Mouse (Mus musculus) neural tube, embryonic 15.5 days (tissue): ENCODE measurements around the gene Disp2. TPM values are rescaled to one million over a fixed set of nuclear protein-coding genes. Genes with fewer than 3 reads are reported as not detected.

Source experiments
- ATAC-seq: fragments of 200-750 bp; cut with Nextera tagmentation; 2 replicates; pipeline ENCODE4 v1.8.0; 2017; ENCODE audit warnings: mild to moderate bottlenecking, moderate TSS enrichment, moderate library complexity; ENCODE audit not compliant: low FRiP score
- H3K27ac ChIP-seq: fragments of 300-500 bp; sonication (generic); replicated peaks from 2 replicates; pipeline ENCODE4 v1.5.1; 2015; ENCODE audit warnings: mild to moderate bottlenecking, inconsistent platforms
- H3K27me3 ChIP-seq: fragments of 300-500 bp; sonication (generic); replicated peaks from 2 replicates; pipeline ENCODE4 v1.6.1; 2015; ENCODE audit warnings: inconsistent platforms
- H3K36me3 ChIP-seq: fragments of 300-500 bp; sonication (generic); 2 replicates; pipeline ENCODE4 v1.6.1; 2015; ENCODE audit warnings: inconsistent platforms
- H3K4me1 ChIP-seq: fragments of 300-500 bp; sonication (generic); 2 replicates; pipeline ENCODE4 v1.6.1; 2015; ENCODE audit warnings: inconsistent platforms
- H3K4me2 ChIP-seq: fragments of 300-500 bp; sonication (generic); 2 replicates; pipeline ENCODE4 v1.6.1; 2015; ENCODE audit warnings: inconsistent platforms, mild to moderate bottlenecking, moderate library complexity
- H3K4me3 ChIP-seq: fragments of 300-500 bp; sonication (generic); replicated peaks from 2 replicates; pipeline ENCODE4 v1.5.1; 2015; ENCODE audit warnings: mild to moderate bottlenecking, inconsistent platforms
- H3K9ac ChIP-seq: fragments of 300-500 bp; sonication (generic); replicated peaks from 2 replicates; pipeline ENCODE4 v1.6.1; 2015; ENCODE audit warnings: mild to moderate bottlenecking, inconsistent platforms
- H3K9me3 ChIP-seq: fragments of 300-500 bp; sonication (generic); replicated peaks from 2 replicates; pipeline ENCODE4 v1.6.1; 2016; ENCODE audit warnings: inconsistent platforms
- WGBS: fragments of 180-500 bp; shearing (Covaris S2); methylation state at CpG from one replicate; pipeline ENCODE4 v1.1.7; 2015; ENCODE audit warnings: mixed read lengths; 5-methylcytosine and 5-hydroxymethylcytosine counted together
- polyA plus RNA-seq: library from polyadenylated mRNA; unstranded; fragments of >200 nt; fragmentation: Nextera tagmentation; extraction: Ambion mirVana; gene quantifications from 2 replicates; pipeline ENCODE4 v1.2.1, GENCODE M21; 2015

The Disp2 gene
- polyA plus RNA-seq, 1 experiment from 2014 or later, result 75.6 TPM

GRCm38 (mm10) chr2:118775396-118775795 is 4.1 kb upstream of the Disp2 start:
- H3K9me3 ChIP-seq, result no peaks in the 10 kb centered on the region
- 75% methylated on average over 1 of the region's 1 CpGs for WGBS
- no peak overlapping the region for H3K4me2 ChIP-seq
- H3K36me3 ChIP-seq, result no peaks in the 10 kb centered on the region
- H3K4me3 ChIP-seq, result no peak overlapping the region
- peaks cover 20% of the 10 kb centered on the region for H3K4me1 ChIP-seq
- ATAC-seq, result no peak
- H3K9ac ChIP-seq, result no peak overlapping the region
- no peak overlapping the region for H3K27ac ChIP-seq
- H3K27me3 ChIP-seq, result no peaks in the 10 kb centered on the region

DNA sequence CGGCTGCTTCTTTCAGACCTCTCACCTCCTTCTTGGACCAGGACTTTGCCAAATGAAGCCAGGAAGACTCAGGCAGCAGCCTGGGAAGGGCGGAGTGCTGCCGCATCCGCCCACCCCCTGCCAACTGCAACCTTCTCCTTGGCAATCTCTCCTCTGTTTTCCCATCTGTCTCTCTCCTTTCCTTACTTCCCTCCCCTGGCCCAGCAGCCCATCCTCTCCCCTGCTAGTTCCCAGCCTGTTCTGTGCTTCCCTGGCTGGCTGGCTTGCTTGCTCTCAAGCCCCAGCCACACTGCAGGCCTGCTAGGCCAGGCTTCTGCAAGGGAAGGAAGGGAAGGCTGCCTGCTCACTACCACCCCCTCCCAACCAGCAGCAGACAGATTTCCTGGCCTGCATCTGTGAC is 3.7 kb upstream of the Disp2 start:
- no peak overlapping the region; the same call in 1 of the 2 replicates for H3K9ac ChIP-seq
- no peak for ATAC-seq
- no peak overlapping the region for H3K4me2 ChIP-seq
- H3K4me3 ChIP-seq, result no peak overlapping the region
- H3K9me3 ChIP-seq, result no peaks in the 10 kb centered on the region
- 55% methylated on average over 4 of the region's 4 CpGs for WGBS
- no peak overlapping the region for H3K27ac ChIP-seq
- peaks cover 24% of the 10 kb centered on the region for H3K4me1 ChIP-seq
- no peaks in the 10 kb centered on the region for H3K27me3 ChIP-seq
- no peaks in the 10 kb centered on the region for H3K36me3 ChIP-seq

- H3K4me2 ChIP-seq, result no peak overlapping the region
- H3K9me3 ChIP-seq, result no peaks in the 10 kb centered on the region
- H3K27me3 ChIP-seq, result no peaks in the 10 kb centered on the region
- no peak overlapping the region; the same call in 1 of the 2 replicates for H3K9ac ChIP-seq
- no peak overlapping the region for H3K4me3 ChIP-seq
- 79% methylated on average over 2 of the region's 2 CpGs for WGBS
- peaks cover 28% of the 10 kb centered on the region for H3K4me1 ChIP-seq
- H3K36me3 ChIP-seq, result no peaks in the 10 kb centered on the region
- ATAC-seq, result no peak
- H3K27ac ChIP-seq, result no peak overlapping the region
Measured at GRCm38 (mm10) chr2:118776295-118776694, 3.2 kb upstream of the Disp2 start.

DNA sequence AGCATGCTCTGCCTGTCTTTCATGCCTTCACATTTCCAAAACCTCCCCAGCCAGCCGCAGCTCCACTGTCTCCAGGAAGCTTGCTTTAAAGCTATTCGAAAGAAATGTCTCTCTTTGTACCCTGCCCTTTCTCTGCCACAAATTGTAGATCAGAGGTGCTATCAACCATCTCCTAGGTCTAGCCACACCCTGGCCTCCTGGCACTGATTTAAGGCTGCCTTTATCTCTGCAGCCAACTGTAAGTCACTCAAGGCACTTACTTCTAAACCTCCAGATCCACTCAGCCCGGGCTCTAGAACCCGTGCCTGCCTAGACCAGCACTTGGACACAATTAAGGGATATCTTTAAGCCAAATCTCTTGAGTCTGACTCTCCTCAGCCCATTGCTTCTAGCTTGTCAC is 1.1 kb upstream of the Disp2 start:
- Histone ChIP-seq H3K9me3 (no peaks in the 10 kb centered on the region), H3K4me2 (no peak overlapping the region), H3K4me1 (peaks cover 31% of the 10 kb centered on the region), H3K4me3 (no peak overlapping the region), H3K36me3 (no peaks in the 10 kb centered on the region), H3K27ac (no peak overlapping the region), H3K9ac (no peak overlapping the region), H3K27me3 (no peaks in the 10 kb centered on the region)
- WGBS, result 86% methylated on average over 4 of the region's 4 CpGs
- no peak for ATAC-seq

GRCm38 (mm10) chr2:118779065-118779464 is 454 bp upstream of the Disp2 start:
- no peaks in the 10 kb centered on the region for H3K36me3 ChIP-seq
- H3K27ac ChIP-seq, result peak overlapping the region; percentile 87
- H3K9ac ChIP-seq, result no peak overlapping the region; the same call in 1 of the 2 replicates
- H3K4me2 ChIP-seq, result peak overlapping the region; percentile 69
- peak overlapping the region; percentile 53 for H3K4me3 ChIP-seq
- H3K27me3 ChIP-seq, result no peaks in the 10 kb centered on the region
- peaks cover 31% of the 10 kb centered on the region for H3K4me1 ChIP-seq
- 5% methylated on average over 10 of the region's 10 CpGs for WGBS
- H3K9me3 ChIP-seq, result no peaks in the 10 kb centered on the region
- peak; percentile 35 for ATAC-seq

DNA sequence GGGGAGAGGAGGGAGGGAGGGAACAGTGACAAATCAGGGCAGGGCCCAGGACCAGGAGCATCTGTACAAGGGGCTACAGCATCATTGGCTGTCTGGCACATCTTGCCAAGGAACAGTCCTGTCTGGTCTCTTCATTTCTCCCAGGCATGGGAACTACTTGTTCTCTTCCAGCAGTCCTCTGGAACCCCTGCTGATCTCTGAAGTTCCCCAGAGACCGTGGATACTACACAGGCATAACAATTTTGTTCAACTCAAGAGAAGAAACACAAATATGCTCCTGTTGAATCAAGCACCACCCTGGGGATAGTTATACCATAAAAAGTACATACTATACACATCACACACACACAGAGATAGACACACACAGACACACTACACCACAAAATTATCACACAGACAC is 1.6 kb downstream of the Disp2 start:
- no peak overlapping the region; the same call in 1 of the 2 replicates for H3K4me3 ChIP-seq
- ATAC-seq, result no peak
- no peak overlapping the region for H3K27ac ChIP-seq
- no peak overlapping the region for H3K9ac ChIP-seq
- H3K36me3 ChIP-seq, result peaks cover 4% of the 10 kb centered on the region
- peak overlapping the region; percentile 69 for H3K4me2 ChIP-seq
- H3K27me3 ChIP-seq, result no peaks in the 10 kb centered on the region
- no peaks in the 10 kb centered on the region for H3K9me3 ChIP-seq
- WGBS, result 48% methylated on average over 1 of the region's 1 CpGs
- peaks cover 24% of the 10 kb centered on the region for H3K4me1 ChIP-seq

DNA sequence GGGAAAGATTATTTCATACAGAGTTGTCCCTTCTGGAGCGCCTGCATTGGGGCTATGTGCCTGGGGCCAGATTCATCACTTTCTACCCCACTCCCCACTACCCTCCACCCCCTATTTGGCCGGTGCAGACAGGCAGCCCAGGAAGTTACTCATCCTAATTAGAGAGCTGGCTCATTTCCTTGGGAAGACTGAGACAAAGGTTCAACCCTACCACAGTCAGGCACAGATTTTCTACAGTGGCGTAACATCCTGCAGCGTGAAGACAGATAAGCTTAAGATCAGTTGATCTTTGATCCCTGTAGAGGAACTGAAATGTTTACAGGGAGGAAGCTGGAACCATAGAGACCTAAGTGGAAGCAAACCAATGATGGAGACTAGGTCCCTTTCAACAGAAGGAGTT is 2.8 kb downstream of the Disp2 start:
- 72% methylated on average over 4 of the region's 4 CpGs for WGBS
- Histone ChIP-seq H3K36me3 (peaks cover 15% of the 10 kb centered on the region), H3K27ac (no peak overlapping the region), H3K9me3 (no peaks in the 10 kb centered on the region), H3K4me2 (no peak overlapping the region), H3K4me1 (peaks cover 24% of the 10 kb centered on the region), H3K27me3 (no peaks in the 10 kb centered on the region), H3K9ac (no peak overlapping the region), H3K4me3 (no peak overlapping the region)
- ATAC-seq, result no peak

GRCm38 (mm10) chr2:118783093-118783492 is 3.6 kb downstream of the Disp2 start:
- ATAC-seq, result no peak
- WGBS, result 69% methylated on average over 5 of the region's 5 CpGs
- H3K4me3 ChIP-seq, result no peak overlapping the region

DNA sequence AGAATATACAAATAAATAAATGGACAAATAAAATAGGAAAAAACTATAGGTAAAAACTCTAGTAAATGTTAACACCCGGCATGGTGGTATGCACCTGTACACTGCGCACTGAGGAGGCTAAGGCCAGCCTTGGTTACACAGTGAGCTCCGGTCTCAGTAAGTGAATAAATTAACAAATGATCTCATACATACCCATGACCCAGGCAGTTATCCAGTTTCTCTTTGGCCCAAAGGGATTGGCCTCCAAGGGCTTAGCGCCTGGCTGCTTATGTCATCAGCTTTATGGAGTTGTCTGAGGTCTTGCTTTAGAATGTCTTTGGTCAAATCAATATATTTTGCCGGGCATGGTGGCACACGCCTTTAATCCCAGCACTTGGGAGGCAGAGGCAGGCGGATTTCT is 4.1 kb downstream of the Disp2 start:
- Histone ChIP-seq H3K4me3 (no peak overlapping the region), H3K27ac (no peak overlapping the region), H3K4me2 (no peak overlapping the region), H3K4me1 (peaks cover 24% of the 10 kb centered on the region), H3K9me3 (no peaks in the 10 kb centered on the region), H3K36me3 (peaks cover 24% of the 10 kb centered on the region), H3K27me3 (no peaks in the 10 kb centered on the region), H3K9ac (no peak overlapping the region)
- ATAC-seq, result no peak
- 92% methylated on average over 7 of the region's 7 CpGs for WGBS

More at GRCm38 (mm10) chr2:118783093-118783492, 3.6 kb downstream of the Disp2 start:
- Histone ChIP-seq H3K4me1 (peaks cover 24% of the 10 kb centered on the region), H3K4me2 (no peak overlapping the region), H3K27ac (no peak overlapping the region), H3K9ac (no peak overlapping the region), H3K27me3 (no peaks in the 10 kb centered on the region), H3K9me3 (no peaks in the 10 kb centered on the region), H3K36me3 (peaks cover 22% of the 10 kb centered on the region)

- 87% methylated on average over 5 of the region's 5 CpGs for WGBS
- no peak for ATAC-seq
- H3K36me3 ChIP-seq, result peaks cover 52% of the 10 kb centered on the region
Measured at GRCm38 (mm10) chr2:118786525-118786924, 7.0 kb downstream of the Disp2 start.

GRCm38 (mm10) chr2:118789501-118789900 is 10.0 kb downstream of the Disp2 start:
- H3K27ac ChIP-seq, result no peak overlapping the region
- no peak overlapping the region for H3K4me2 ChIP-seq
- WGBS, result 83% methylated on average over 11 of the region's 11 CpGs
- peaks cover 3% of the 10 kb centered on the region; the same call in 1 of the 2 replicates for H3K27me3 ChIP-seq
- no peak overlapping the region for H3K4me3 ChIP-seq
- no peak overlapping the region for H3K9ac ChIP-seq
- no peaks in the 10 kb centered on the region for H3K9me3 ChIP-seq
- peaks cover 80% of the 10 kb centered on the region for H3K36me3 ChIP-seq
- ATAC-seq, result no peak
- peaks cover 10% of the 10 kb centered on the region; the same call in 1 of the 2 replicates for H3K4me1 ChIP-seq

More at GRCm38 (mm10) chr2:118786525-118786924, 7.0 kb downstream of the Disp2 start:
- peaks cover 12% of the 10 kb centered on the region; the same call in 1 of the 2 replicates for H3K4me1 ChIP-seq
- H3K27me3 ChIP-seq, result 0 out of 2 replicates have a peak, but pooled peaks cover 3% of the 10 kb centered on the region
- no peak overlapping the region for H3K9ac ChIP-seq
- H3K27ac ChIP-seq, result no peak overlapping the region
- no peaks in the 10 kb centered on the region for H3K9me3 ChIP-seq
- H3K4me2 ChIP-seq, result no peak overlapping the region
- H3K4me3 ChIP-seq, result no peak overlapping the region

DNA sequence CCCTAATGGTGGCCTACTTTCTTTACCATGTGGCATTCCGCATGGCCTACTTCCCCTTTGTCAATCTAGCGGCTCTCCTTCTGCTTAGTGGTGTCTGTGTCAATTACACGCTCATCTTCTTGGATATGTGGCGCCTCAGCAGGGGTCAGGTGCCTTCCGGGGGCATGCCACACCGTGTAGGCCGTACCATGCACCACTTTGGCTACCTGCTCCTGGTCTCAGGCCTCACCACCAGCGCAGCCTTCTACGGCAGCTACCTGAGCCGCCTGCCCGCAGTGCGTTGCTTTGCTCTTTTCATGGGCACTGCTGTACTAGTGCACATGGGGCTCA is 10.7 kb downstream of the Disp2 start:
- Histone ChIP-seq H3K4me2 (peak overlapping the region; percentile 44), H3K9me3 (no peaks in the 10 kb centered on the region), H3K36me3 (peaks cover 80% of the 10 kb centered on the region), H3K4me3 (no peak overlapping the region), H3K4me1 (peaks cover 10% of the 10 kb centered on the region; the same call in 1 of the 2 replicates), H3K27ac (no peak overlapping the region), H3K9ac (no peak overlapping the region), H3K27me3 (peaks cover 3% of the 10 kb centered on the region; the same call in 1 of the 2 replicates)
- WGBS, result 43% methylated on average over 12 of the region's 12 CpGs
- ATAC-seq, result peak; percentile 55
